Mouse (Mus musculus) C2C12 (cell line): ENCODE results near the gene Chrna9. TPM values are rescaled to one million over a fixed set of nuclear protein-coding genes. Genes with fewer than 3 reads are reported as not detected.

ENCODE experiments used
- H3K27me3 ChIP-seq: one replicate; pipeline ENCODE4 v1.6.1; 2011; ENCODE audit not compliant: control insufficient read depth, insufficient read depth, insufficient read length
- H3K36me3 ChIP-seq: one replicate; pipeline ENCODE4 v1.6.1; 2011; ENCODE audit not compliant: control insufficient read depth, insufficient read depth
- H3K4me3 ChIP-seq: one replicate; pipeline ENCODE4 v1.5.1; 2011; ENCODE audit warnings: mild to moderate bottlenecking, control low read depth; ENCODE audit not compliant: poor library complexity, insufficient read depth, severe bottlenecking
- H3K79me2 ChIP-seq: one replicate; pipeline ENCODE4 v1.6.1; 2011; ENCODE audit not compliant: control insufficient read depth, insufficient read depth
- H3K79me3 ChIP-seq: one replicate; pipeline ENCODE4 v1.6.1; 2011; ENCODE audit warnings: low read depth, control low read depth
- H3ac ChIP-seq: one replicate; pipeline ENCODE3; 2011; ENCODE audit warnings: low read depth; ENCODE audit not compliant: control insufficient read depth, insufficient read length
- CEBPB ChIP-seq: IDR thresholded peaks from one replicate; pipeline ENCODE4 v1.6.1; 2011; ENCODE audit warnings: low read depth, mild to moderate bottlenecking, control low read depth, moderate library complexity
- CTCF ChIP-seq: IDR thresholded peaks from one replicate; pipeline ENCODE4 v1.5.1; 2011; ENCODE audit not compliant: control insufficient read depth, insufficient read depth, insufficient read length
- FOSL1 ChIP-seq: IDR thresholded peaks from one replicate; pipeline ENCODE4 v1.8.0; 2011; ENCODE audit warnings: mild to moderate bottlenecking, low read length; ENCODE audit not compliant: poor library complexity, insufficient read depth, severe bottlenecking
- MAX ChIP-seq: IDR thresholded peaks from one replicate; pipeline ENCODE4 v1.6.1; 2011; ENCODE audit warnings: mild to moderate bottlenecking, control low read depth
- MYOD1 ChIP-seq: IDR thresholded peaks from one replicate; pipeline ENCODE4 v1.6.1; 2011; ENCODE audit warnings: low read depth; ENCODE audit not compliant: control insufficient read depth, insufficient read length
- MYOG ChIP-seq: IDR thresholded peaks from one replicate; pipeline ENCODE4 v1.6.1; 2011; ENCODE audit not compliant: control insufficient read depth, insufficient read length; ENCODE audit errors: extremely low read depth
- USF1 ChIP-seq: IDR thresholded peaks from one replicate; pipeline ENCODE4 v1.6.1; 2011; ENCODE audit warnings: low read depth, mild to moderate bottlenecking, control low read depth, moderate library complexity
- polyA plus RNA-seq: library from polyadenylated mRNA; unstranded; fragments of >200 nt; fragmentation: generic; extraction: Trizol; gene quantifications from one replicate; pipeline ENCODE4 v1.2.1, GENCODE M21; 2012; ENCODE audit warnings: missing spikeins

Gene Chrna9
- polyA plus RNA-seq, 1 experiment, result not detected

- Histone ChIP-seq H3K79me2 (no peaks in the 10 kb centered on the region), H3K4me3 (no peak overlapping the region), H3K27me3 (no peaks in the 10 kb centered on the region), H3ac (no peak overlapping the region), H3K79me3 (no peaks in the 10 kb centered on the region), H3K36me3 (no peaks in the 10 kb centered on the region)
- no peak for TF ChIP-seq MYOG
- TF ChIP-seq CEBPB, result no peak
- TF ChIP-seq FOSL1, result no peak
- TF ChIP-seq CTCF, result no peak
- no peak for TF ChIP-seq USF1
- no peak for TF ChIP-seq MAX
- no peak for TF ChIP-seq MYOD1
Measured at GRCm38 (mm10) chr5:65902811-65903210, 31.9 kb upstream of the Chrna9 start.

- no peaks in the 10 kb centered on the region for H3K79me3 ChIP-seq
- H3K4me3 ChIP-seq, result no peak overlapping the region
- TF ChIP-seq MAX (no peak), CTCF (no peak), USF1 (no peak), MYOD1 (no peak), FOSL1 (no peak), CEBPB (no peak), MYOG (no peak)
- no peaks in the 10 kb centered on the region for H3K36me3 ChIP-seq
- H3ac ChIP-seq, result no peak overlapping the region
- H3K27me3 ChIP-seq, result no peaks in the 10 kb centered on the region
- H3K79me2 ChIP-seq, result no peaks in the 10 kb centered on the region
Measured at GRCm38 (mm10) chr5:65904476-65904875, 30.2 kb upstream of the Chrna9 start.

DNA sequence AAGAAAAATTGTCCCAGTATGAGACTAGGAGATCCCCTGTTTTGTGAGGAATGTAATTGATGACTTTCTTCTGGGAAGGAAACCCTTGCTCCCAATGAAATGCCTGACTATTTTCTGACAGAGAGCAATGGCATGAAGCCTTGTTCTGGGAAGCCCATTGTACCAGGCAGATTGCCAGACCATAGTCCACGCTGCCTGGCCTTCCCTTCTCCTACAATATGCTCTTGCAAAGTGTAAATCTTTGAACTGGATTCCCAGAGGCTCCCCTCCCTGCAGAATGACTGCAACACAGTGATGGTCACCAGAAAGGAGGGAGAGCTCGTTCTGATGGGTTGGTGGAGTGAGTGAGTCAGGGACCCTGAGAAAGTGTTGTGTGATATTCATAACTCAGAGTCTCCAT lies 26.0 kb upstream of the Chrna9 start:
- no peak for TF ChIP-seq MAX
- no peak for TF ChIP-seq MYOG
- no peak for TF ChIP-seq CTCF
- no peak for TF ChIP-seq USF1
- Histone ChIP-seq H3K27me3 (peaks cover 7% of the 10 kb centered on the region), H3K79me2 (no peaks in the 10 kb centered on the region), H3ac (no peak overlapping the region), H3K79me3 (no peaks in the 10 kb centered on the region), H3K36me3 (no peaks in the 10 kb centered on the region), H3K4me3 (no peak overlapping the region)

DNA sequence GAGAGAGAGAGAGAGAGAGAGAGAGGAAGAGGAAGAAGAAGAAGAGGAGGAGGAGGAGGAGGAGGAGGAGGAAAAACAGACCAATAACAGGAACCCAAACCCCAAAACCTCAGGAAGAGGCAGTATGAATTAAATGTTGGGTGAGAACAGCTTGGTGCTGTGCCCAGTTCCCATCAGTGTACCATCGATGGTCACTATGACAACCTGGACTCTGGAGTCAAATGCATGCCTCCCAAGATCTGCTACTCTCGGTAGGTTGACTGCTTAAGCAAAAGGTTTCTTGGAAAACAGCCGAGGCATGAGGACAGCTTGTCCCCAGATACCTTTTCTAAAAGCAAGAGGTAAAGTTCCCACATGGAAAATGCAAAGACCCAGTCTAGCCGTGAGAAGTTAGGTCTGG lies 25.4 kb upstream of the Chrna9 start:
- no peaks in the 10 kb centered on the region for H3K79me2 ChIP-seq
- TF ChIP-seq MYOG (no peak), MAX (no peak), FOSL1 (no peak), MYOD1 (no peak), USF1 (no peak), CTCF (no peak), CEBPB (no peak)
- H3K27me3 ChIP-seq, result peaks cover 7% of the 10 kb centered on the region
- no peaks in the 10 kb centered on the region for H3K79me3 ChIP-seq
- H3K36me3 ChIP-seq, result no peaks in the 10 kb centered on the region
- no peak overlapping the region for H3ac ChIP-seq
- H3K4me3 ChIP-seq, result no peak overlapping the region

- H3K79me3 ChIP-seq, result no peaks in the 10 kb centered on the region
- no peaks in the 10 kb centered on the region for H3K79me2 ChIP-seq
- H3K36me3 ChIP-seq, result no peaks in the 10 kb centered on the region
- peaks cover 7% of the 10 kb centered on the region for H3K27me3 ChIP-seq
- no peak for TF ChIP-seq FOSL1
- TF ChIP-seq MAX, result no peak
- TF ChIP-seq CEBPB, result no peak
- no peak for TF ChIP-seq USF1
- no peak for TF ChIP-seq MYOD1
- TF ChIP-seq CTCF, result no peak
- TF ChIP-seq MYOG, result no peak
- H3ac ChIP-seq, result no peak overlapping the region
- H3K4me3 ChIP-seq, result no peak overlapping the region
Measured at GRCm38 (mm10) chr5:65910398-65910797, 24.3 kb upstream of the Chrna9 start.

DNA sequence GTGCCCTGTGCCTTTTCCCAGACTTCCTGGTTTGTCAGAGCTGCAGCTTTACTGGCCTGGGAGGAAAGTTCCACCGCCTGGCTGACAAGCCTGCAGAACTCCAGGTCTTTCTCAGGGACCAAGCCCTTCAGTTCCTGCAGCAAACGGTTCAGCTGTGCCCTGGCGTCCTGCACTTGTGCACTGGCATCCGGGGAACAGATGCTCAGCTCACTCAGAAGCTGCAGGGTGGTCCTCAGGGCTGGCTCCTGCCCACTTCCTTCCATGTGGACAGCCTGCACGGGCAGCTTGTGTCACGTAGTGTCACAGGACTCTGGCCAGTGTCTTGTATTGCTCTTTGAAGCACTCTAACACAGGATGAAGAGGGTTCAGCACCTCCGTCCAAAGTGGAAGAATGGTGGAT lies 23.0 kb upstream of the Chrna9 start:
- Histone ChIP-seq H3K79me2 (no peaks in the 10 kb centered on the region), H3K4me3 (no peak overlapping the region), H3K79me3 (no peaks in the 10 kb centered on the region), H3K27me3 (peaks cover 7% of the 10 kb centered on the region), H3ac (no peak overlapping the region), H3K36me3 (no peaks in the 10 kb centered on the region)
- TF ChIP-seq FOSL1 (no peak), CTCF (no peak), USF1 (no peak), MYOG (no peak), MYOD1 (no peak), CEBPB (no peak), MAX (no peak)
